In genomic region chr17:26788986-26789385, GRCm38 (mm10) we compare ENCODE assay signal across 23 mouse cellular contexts. TPM values are rescaled to one million over a fixed set of nuclear protein-coding genes. Genes with fewer than 3 reads are reported as not detected.
A peak's percentile ranks its signal among the peaks of the same experiment; 100 is the strongest.
DNase-seq lines count a peak whose midpoint lies in the region; ATAC-seq lines count a peak whose summit lies in the region.
"Had no signal": no experiment of that assay in that cellular context is flagged by ENCODE, and none has a peak within 500 bp of the region (broad histone marks: within the 10 kb centered on the region; RNA-seq: fewer than 3 reads in every experiment).

No protein-coding gene starts in this region.

- H3K4me1 ChIP-seq in liver, embryonic 11.5 days (replicated peaks; ENCODE audit: control insufficient read depth, insufficient read depth, low read length): no peaks in the 10 kb centered on the region
- no peaks in the 10 kb centered on the region for H3K4me1 ChIP-seq in hindbrain, embryonic 12.5 days
- H3K4me1 ChIP-seq: embryonic facial prominence, embryonic 10.5 days; embryonic facial prominence, embryonic 12.5 days; forebrain, embryonic 13.5 days; forebrain, embryonic 15.5 days had no signal

- no peak overlapping the region for H3K4me2 ChIP-seq in liver, embryonic 11.5 days
- no peak overlapping the region for H3K4me2 ChIP-seq in hindbrain, embryonic 12.5 days (replicated peaks)
- H3K4me2 ChIP-seq: embryonic facial prominence, embryonic 12.5 days; forebrain, embryonic 13.5 days; forebrain, embryonic 15.5 days had no signal

- ATAC-seq in liver, embryonic 11.5 days (replicated peaks; ENCODE audit: low FRiP score): no peak
- no peak for ATAC-seq in hindbrain, embryonic 12.5 days (ENCODE audit: low FRiP score)
- ATAC-seq: CD4-positive, CD25-positive, alpha-beta regulatory T cell, adult 4 months; forebrain, embryonic 13.5 days; forebrain, embryonic 15.5 days had no signal

- H3K9me3 ChIP-seq in liver, embryonic 11.5 days (ENCODE audit: control insufficient read depth, low read length): no peaks in the 10 kb centered on the region
- H3K9me3 ChIP-seq in hindbrain, embryonic 12.5 days (replicated peaks): no peaks in the 10 kb centered on the region
- H3K9me3 ChIP-seq: embryonic facial prominence, embryonic 10.5 days; embryonic facial prominence, embryonic 12.5 days; forebrain, embryonic 13.5 days; forebrain, embryonic 15.5 days had no signal

- DNase-seq in heart, adult 11 months: peak; percentile 72
- DNase-seq in heart, postnatal 14 days: no peak
- DNase-seq in liver: peak; percentile 1
- DNase-seq in liver, embryonic 11.5 days (ENCODE audit: low spot score): no peak
- peak; percentile 27 for DNase-seq in testis, postnatal 10 days (ENCODE audit: low spot score)
- DNase-seq in testis, postnatal 14 days (ENCODE audit: low spot score): no peak
- DNase-seq: adrenal gland, adult 2 months; adrenal gland, postnatal 10 days; adrenal gland, postnatal 25 days; cerebellum, adult 11-12 months; cerebellum, adult 2 months; cerebellum, adult 9-10 months; cerebellum, postnatal 25 days had no signal

- no peak overlapping the region for H3K9ac ChIP-seq in liver, embryonic 11.5 days (ENCODE audit: low read depth, low read length)
- no peak overlapping the region for H3K9ac ChIP-seq in hindbrain, embryonic 12.5 days
- H3K9ac ChIP-seq: embryonic facial prominence, embryonic 12.5 days; forebrain, embryonic 13.5 days; forebrain, embryonic 15.5 days had no signal

- H3K27ac ChIP-seq in liver, embryonic 11.5 days (ENCODE audit: low read depth, low read length): no peak overlapping the region
- H3K27ac ChIP-seq in hindbrain, embryonic 12.5 days: no peak overlapping the region
- H3K27ac ChIP-seq: embryonic facial prominence, embryonic 10.5 days; embryonic facial prominence, embryonic 12.5 days; forebrain, embryonic 13.5 days; forebrain, embryonic 15.5 days had no signal

- intact Hi-C loops in heart, postnatal 14 days (cut with DNase I): no loop called here

- no peak overlapping the region for H3K4me3 ChIP-seq in liver, embryonic 11.5 days (ENCODE audit: low read depth, low read length)
- no peak overlapping the region for H3K4me3 ChIP-seq in hindbrain, embryonic 12.5 days
- H3K4me3 ChIP-seq: embryonic facial prominence, embryonic 10.5 days; embryonic facial prominence, embryonic 12.5 days; forebrain, embryonic 13.5 days; forebrain, embryonic 15.5 days had no signal

- peaks cover 36% of the 10 kb centered on the region for H3K36me3 ChIP-seq in liver, embryonic 11.5 days (ENCODE audit: control insufficient read depth, insufficient read depth, low read length)
- peaks cover 81% of the 10 kb centered on the region for H3K36me3 ChIP-seq in hindbrain, embryonic 12.5 days

- no peaks in the 10 kb centered on the region for H3K27me3 ChIP-seq in liver, embryonic 11.5 days (replicated peaks; ENCODE audit: control insufficient read depth, insufficient read depth, low read length)
- H3K27me3 ChIP-seq in hindbrain, embryonic 12.5 days: no peaks in the 10 kb centered on the region
- H3K27me3 ChIP-seq: embryonic facial prominence, embryonic 12.5 days; forebrain, embryonic 13.5 days; forebrain, embryonic 15.5 days had no signal

- WGBS in liver, embryonic 11.5 days: 91% methylated on average over 8 of the region's 8 CpGs
- WGBS in hindbrain, embryonic 12.5 days: 94% methylated on average over 8 of the region's 8 CpGs

RNA-seq across cellular contexts. Expression of gene Bnip1, which starts 8.1 kb away (rescaled TPM):
- 10 to 100 TPM; 27.0 to 32.0 TPM for total RNA-seq in heart, postnatal 14 days (2021)
- 44.0 TPM in 2 replicates for polyA plus RNA-seq in liver, embryonic 11.5 days (2014; fragmentation: Nextera tagmentation; extraction: Ambion mirVana)
- 48.5 and 49.7 TPM in 2 replicates for polyA plus RNA-seq in hindbrain, embryonic 12.5 days (2016; fragmentation: Nextera tagmentation; extraction: Ambion mirVana)

RNA-seq across cellular contexts. Expression of gene Nkx2-5, which starts 55.8 kb away (rescaled TPM):
- total RNA-seq in heart, postnatal 14 days (2021): 10 to 100 TPM; 78.9 to 80.4 TPM
- polyA plus RNA-seq in liver, embryonic 11.5 days (2014; fragmentation: Nextera tagmentation; extraction: Ambion mirVana): 1.0 and 2.1 TPM in 2 replicates
- polyA plus RNA-seq in hindbrain, embryonic 12.5 days (2016; fragmentation: Nextera tagmentation; extraction: Ambion mirVana): not detected in 2 replicates
- total RNA-seq: adrenal gland, adult 2 months; adrenal gland, postnatal 10 days; adrenal gland, postnatal 25 days; adrenal gland, postnatal 4 days; MEL had no signal
- polyA plus RNA-seq: CD4-positive, CD25-positive, alpha-beta regulatory T cell, adult 4 months; cerebellum, adult 2 months; cortical plate, adult 2 months; forebrain, embryonic 11.5 days; forebrain, embryonic 13.5 days; forebrain, embryonic 15.5 days had no signal

Comparison
In these comparisons a context has a peak if more than half of its experiments do, and no peak if none do; other contexts are left out.
1. DNase-seq: peak in heart, adult 11 months (single experiment), liver (single experiment) and testis, postnatal 10 days (single experiment); none in heart, postnatal 14 days (0 of 2), liver, embryonic 11.5 days (single experiment) and testis, postnatal 14 days (single experiment).